Mouse (Mus musculus): Measurements from ENCODE around the gene Tcf3. TPM values are rescaled to one million over a fixed set of nuclear protein-coding genes. Genes with fewer than 3 reads are reported as not detected.

The Tcf3 gene
- polyA plus RNA-seq, 1 experiment from 2014 or later = 93.7 TPM

DNA sequence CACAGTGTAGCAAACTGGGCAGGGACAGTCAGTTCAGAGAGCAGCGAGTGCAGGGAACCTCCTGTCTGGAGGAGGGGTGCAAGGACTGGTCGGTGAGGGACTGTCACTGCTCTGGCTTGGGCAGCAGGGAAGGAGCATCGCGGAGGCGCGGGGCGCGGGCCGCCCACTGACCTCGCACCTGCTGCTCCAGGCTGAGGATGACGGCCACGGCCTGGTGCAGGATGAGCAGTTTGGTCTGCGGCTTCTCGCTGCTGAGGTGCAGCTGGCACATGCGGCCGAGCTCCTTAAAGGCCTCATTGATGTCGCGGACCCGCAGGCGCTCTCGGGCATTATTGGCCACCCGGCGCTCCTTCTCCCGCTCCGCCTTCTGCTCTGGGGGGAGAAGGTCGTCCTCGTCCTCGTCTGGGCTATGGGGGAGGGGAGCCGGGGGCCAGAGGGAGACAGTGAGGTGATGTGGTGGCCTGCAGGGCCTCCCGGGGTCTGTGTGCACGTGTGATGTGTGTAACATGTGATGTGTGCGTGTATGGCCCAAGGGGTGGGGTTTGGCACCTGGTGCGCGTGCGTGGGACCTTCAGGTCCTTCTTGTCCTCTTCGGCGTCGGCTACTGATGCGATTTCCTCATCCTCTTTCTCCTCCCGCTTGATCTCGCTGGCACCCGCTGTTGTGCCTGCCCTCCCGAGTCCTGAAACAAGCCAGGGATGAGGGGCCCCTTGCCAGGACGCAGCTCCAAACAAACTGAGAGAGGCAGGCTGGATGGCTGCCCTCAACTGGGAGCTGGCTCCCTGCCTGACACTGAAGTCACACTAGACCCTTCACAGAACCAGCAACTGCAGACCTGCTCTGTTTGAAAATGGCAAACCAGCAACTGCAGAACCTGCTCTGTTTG, 20.5 kb downstream of the Tcf3 start:
- no peak for ATAC-seq (ENCODE audit: low read depth)
- H3K4me1 ChIP-seq (ENCODE audit: control insufficient read depth, insufficient read depth, low read length) = no peaks in the 10 kb centered on the region
- no peak overlapping the region for H3K9ac ChIP-seq (ENCODE audit: low read depth, low read length)
- H3K27ac ChIP-seq (replicated peaks; ENCODE audit: low read depth, low read length) = no peak overlapping the region
- no peak overlapping the region for H3K4me3 ChIP-seq (ENCODE audit: low read depth, low read length)
- H3K36me3 ChIP-seq (ENCODE audit: control insufficient read depth, insufficient read depth, low read length) = peaks cover 93% of the 10 kb centered on the region
- no peak overlapping the region for H3K4me2 ChIP-seq (ENCODE audit: low read depth, low read length)
- WGBS = 87% methylated on average over 40 of the region's 44 CpGs
- no peak for DNase-seq (ENCODE audit: low spot score)
- H3K9me3 ChIP-seq (ENCODE audit: control insufficient read depth, low read length) = no peaks in the 10 kb centered on the region
- no peaks in the 10 kb centered on the region for H3K27me3 ChIP-seq (replicated peaks; ENCODE audit: control insufficient read depth, insufficient read depth, low read length)

DNA sequence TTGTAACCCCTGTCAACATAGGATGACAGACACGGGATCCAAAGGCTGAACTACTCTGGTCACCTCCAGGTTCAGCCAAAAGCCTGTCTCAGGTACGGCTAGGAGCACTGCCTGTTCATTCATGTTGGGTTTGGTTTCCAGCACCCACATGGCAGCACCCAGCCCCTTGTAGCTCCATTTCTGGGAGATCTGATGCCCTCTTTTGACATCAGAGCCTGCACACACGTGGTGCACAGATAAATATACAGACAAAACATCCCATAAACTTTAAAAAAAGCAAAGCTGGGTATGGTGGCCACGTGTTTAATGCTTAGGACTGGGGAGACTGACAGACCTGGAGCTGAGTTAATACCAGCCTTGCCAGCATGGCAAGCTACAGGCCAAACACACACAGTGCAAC, 25.5 kb downstream of the Tcf3 start:
- no peak overlapping the region for H3K4me3 ChIP-seq (ENCODE audit: low read depth, low read length)
- H3K36me3 ChIP-seq (ENCODE audit: control insufficient read depth, insufficient read depth, low read length) = peaks cover 58% of the 10 kb centered on the region
- peaks cover 13% of the 10 kb centered on the region for H3K4me1 ChIP-seq (ENCODE audit: control insufficient read depth, insufficient read depth, low read length)
- H3K27me3 ChIP-seq (replicated peaks; ENCODE audit: control insufficient read depth, insufficient read depth, low read length) = no peaks in the 10 kb centered on the region
- no peaks in the 10 kb centered on the region for H3K9me3 ChIP-seq (ENCODE audit: control insufficient read depth, low read length)
- no peak overlapping the region for H3K27ac ChIP-seq (replicated peaks; ENCODE audit: low read depth, low read length)
- peak overlapping the region; percentile 74; the same call in 1 of the 2 replicates for H3K9ac ChIP-seq (ENCODE audit: low read depth, low read length)
- DNase-seq (ENCODE audit: low spot score) (no peak), ATAC-seq (ENCODE audit: low read depth) (no peak)
- no peak overlapping the region for H3K4me2 ChIP-seq (ENCODE audit: low read depth, low read length)
- 35% methylated on average over 4 of the region's 4 CpGs for WGBS

DNA sequence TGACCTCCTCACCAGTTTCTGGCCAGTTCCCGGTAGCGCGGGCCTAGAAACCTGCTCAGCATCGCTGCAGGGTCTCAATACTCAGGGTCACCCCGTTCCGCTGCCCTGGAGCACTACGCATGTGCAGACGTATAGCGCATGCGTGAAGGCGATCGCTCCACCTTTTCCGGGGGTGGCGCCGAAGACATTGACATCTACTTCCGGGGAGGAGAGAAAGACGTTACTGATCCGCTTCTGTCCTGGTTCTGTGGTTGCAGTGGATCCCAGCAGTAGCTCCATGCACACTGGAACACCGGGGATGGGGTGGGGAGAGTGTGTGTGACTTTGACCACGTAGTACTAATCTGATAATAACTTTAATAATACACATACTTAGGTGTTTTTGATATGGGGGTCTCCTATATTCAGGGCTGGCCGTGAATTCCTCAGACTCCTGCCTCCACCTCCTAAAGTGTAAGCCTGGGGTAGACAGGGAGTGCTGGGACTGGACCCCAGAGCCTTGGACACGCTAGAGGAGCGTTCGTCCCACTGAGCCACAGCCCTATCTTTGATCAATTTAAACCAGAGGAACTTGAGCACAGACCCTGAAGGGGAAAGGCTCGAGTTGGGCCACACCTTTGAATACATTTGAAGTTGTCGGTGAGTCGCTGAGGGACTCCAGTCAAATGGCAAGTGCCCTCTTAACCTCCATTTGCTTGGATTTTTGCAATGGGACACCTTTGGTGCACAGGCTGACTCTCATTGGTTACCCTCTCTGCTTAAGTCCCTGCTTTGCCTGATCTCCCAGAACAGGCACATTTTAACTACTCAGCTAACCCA, 26.6 kb downstream of the Tcf3 start, which contains the start of gene Uqcr11:
TSS of gene Uqcr11 (minus strand) at position 147 of the 818 bp plus-strand sequence.
- Histone ChIP-seq H3K4me3 (ENCODE audit: low read depth, low read length) (peak within 1 kb of the TSS; percentile 66), H3K9ac (ENCODE audit: low read depth, low read length) (peak within 1 kb of the TSS; percentile 74), H3K36me3 (ENCODE audit: control insufficient read depth, insufficient read depth, low read length) (peaks cover 57% of the 10 kb centered on the region), H3K9me3 (ENCODE audit: control insufficient read depth, low read length) (no peaks in the 10 kb centered on the region), H3K27ac (replicated peaks; ENCODE audit: low read depth, low read length) (peak within 1 kb of the TSS; percentile 88), H3K27me3 (replicated peaks; ENCODE audit: control insufficient read depth, insufficient read depth, low read length) (no peaks in the 10 kb centered on the region), H3K4me2 (ENCODE audit: low read depth, low read length) (peak within 1 kb of the TSS; percentile 85), H3K4me1 (ENCODE audit: control insufficient read depth, insufficient read depth, low read length) (peaks cover 13% of the 10 kb centered on the region)
- WGBS = under 1% methylated on average over 27 of the region's 27 CpGs
- DNase-seq (ENCODE audit: low spot score) = peak; percentile 96
- peak; percentile 91 for ATAC-seq (ENCODE audit: low read depth)

DNA sequence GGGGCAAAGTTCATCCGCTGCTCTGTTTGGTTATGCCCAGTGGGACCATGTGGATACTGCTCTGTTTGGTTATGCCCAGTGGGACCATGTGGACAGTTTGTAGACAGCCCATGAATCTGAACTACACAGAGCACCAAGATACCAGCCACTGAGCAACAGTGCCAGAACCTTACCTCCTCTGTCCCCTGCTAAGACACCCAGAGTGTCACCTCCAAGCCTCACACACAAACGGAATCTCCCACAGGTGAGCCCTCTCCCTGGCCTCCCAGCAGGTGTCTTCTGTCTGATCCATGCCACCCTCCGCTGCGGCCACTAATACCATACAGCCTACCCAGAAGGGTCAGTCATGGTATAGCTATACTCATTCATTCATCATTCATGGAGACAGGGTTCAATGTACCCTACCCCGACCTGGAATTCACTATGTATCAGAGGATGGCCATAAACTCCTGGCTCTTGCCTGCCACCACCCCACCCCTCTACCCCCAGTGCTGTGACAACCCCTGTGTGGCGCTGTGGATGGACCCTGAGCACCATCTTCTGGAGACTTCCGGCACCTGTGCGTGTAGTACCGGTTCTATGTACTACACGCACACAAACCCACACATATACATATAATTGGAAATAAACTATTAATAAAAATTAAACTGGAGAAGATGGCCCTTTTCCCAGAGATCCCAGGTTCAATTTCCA, 27.8 kb downstream of the Tcf3 start:
- Histone ChIP-seq H3K4me3 (ENCODE audit: low read depth, low read length) (peak overlapping the region; percentile 66), H3K9me3 (ENCODE audit: control insufficient read depth, low read length) (no peaks in the 10 kb centered on the region), H3K27me3 (replicated peaks; ENCODE audit: control insufficient read depth, insufficient read depth, low read length) (no peaks in the 10 kb centered on the region), H3K9ac (ENCODE audit: low read depth, low read length) (peak overlapping the region; percentile 74), H3K4me2 (ENCODE audit: low read depth, low read length) (peak overlapping the region; percentile 85), H3K27ac (replicated peaks; ENCODE audit: low read depth, low read length) (0 out of 2 replicates have a peak overlapping the region, but pooled peaks have one; percentile 88), H3K36me3 (ENCODE audit: control insufficient read depth, insufficient read depth, low read length) (peaks cover 53% of the 10 kb centered on the region), H3K4me1 (ENCODE audit: control insufficient read depth, insufficient read depth, low read length) (peaks cover 13% of the 10 kb centered on the region)
- WGBS = 53% methylated on average over 10 of the region's 10 CpGs
- ATAC-seq (ENCODE audit: low read depth) (no peak), DNase-seq (ENCODE audit: low spot score) (no peak)

DNA sequence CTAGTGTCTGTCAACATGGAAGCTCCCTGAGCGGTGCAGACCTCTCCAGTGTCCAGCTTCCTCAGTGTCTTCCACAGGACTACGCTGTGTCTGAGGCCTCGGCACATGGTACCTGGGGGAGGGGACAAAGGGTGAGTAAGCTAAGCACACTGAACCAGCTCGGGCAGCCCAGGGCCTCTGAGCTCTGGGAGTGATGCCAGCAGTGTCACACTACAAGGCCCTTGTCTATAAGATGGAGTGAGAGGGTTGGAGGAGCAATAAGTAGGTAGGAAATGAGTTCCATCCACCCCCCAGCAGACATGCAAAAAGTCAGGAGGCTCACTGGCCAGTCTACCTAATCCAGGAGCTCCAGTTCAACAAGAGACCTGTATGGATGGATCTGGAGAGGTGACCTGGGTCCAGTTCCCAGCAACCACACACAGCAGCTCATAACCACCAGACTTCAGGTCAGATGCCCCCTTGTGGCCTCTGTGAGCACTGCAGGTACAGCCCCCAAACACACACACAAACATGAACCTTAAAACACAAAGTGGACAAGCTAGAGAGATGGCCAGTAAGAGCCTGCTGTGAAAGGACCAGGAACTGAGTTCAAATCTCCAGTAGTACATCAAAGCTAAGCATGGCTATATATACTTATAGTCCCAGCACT, 30.3 kb downstream of the Tcf3 start:
- Histone ChIP-seq H3K36me3 (ENCODE audit: control insufficient read depth, insufficient read depth, low read length) (peaks cover 33% of the 10 kb centered on the region), H3K27me3 (replicated peaks; ENCODE audit: control insufficient read depth, insufficient read depth, low read length) (no peaks in the 10 kb centered on the region), H3K4me2 (ENCODE audit: low read depth, low read length) (no peak overlapping the region), H3K27ac (replicated peaks; ENCODE audit: low read depth, low read length) (no peak overlapping the region), H3K4me1 (ENCODE audit: control insufficient read depth, insufficient read depth, low read length) (peaks cover 18% of the 10 kb centered on the region), H3K9me3 (ENCODE audit: control insufficient read depth, low read length) (no peaks in the 10 kb centered on the region), H3K4me3 (ENCODE audit: low read depth, low read length) (no peak overlapping the region), H3K9ac (ENCODE audit: low read depth, low read length) (no peak overlapping the region)
- DNase-seq (ENCODE audit: low spot score) (no peak), ATAC-seq (ENCODE audit: low read depth) (no peak)
- WGBS = 95% methylated on average over 4 of the region's 4 CpGs

DNA sequence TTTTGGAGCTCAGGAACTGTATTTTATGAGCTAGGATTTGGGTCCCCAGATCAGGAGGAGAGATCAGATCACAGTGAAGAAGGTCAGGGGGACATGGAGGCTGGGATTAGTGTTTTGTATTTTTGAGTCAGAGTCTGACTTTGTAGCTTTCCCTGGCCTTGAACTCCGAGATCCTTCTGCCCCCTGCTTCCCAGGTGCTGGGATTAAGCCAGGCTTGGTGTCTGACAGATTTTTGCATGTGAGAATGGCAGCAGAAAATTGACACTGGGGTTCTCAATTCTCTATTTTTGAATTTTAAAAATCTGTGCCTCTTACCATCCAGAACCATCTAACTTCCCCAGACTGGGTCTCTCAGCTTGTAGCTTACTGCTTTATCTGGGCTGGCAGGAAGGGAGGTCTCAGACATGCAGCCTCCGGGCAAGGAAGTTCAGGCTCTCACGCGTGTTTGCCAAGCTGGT, 32.7 kb downstream of the Tcf3 start:
- ATAC-seq (ENCODE audit: low read depth) = no peak
- Histone ChIP-seq H3K4me1 (ENCODE audit: control insufficient read depth, insufficient read depth, low read length) (peaks cover 26% of the 10 kb centered on the region), H3K27ac (replicated peaks; ENCODE audit: low read depth, low read length) (no peak overlapping the region), H3K27me3 (replicated peaks; ENCODE audit: control insufficient read depth, insufficient read depth, low read length) (no peaks in the 10 kb centered on the region), H3K4me3 (ENCODE audit: low read depth, low read length) (no peak overlapping the region), H3K9ac (ENCODE audit: low read depth, low read length) (peak overlapping the region; percentile 68; the same call in 1 of the 2 replicates), H3K4me2 (ENCODE audit: low read depth, low read length) (peak overlapping the region; percentile 80), H3K9me3 (ENCODE audit: control insufficient read depth, low read length) (no peaks in the 10 kb centered on the region), H3K36me3 (ENCODE audit: control insufficient read depth, insufficient read depth, low read length) (peaks cover 50% of the 10 kb centered on the region)
- WGBS = 82% methylated on average over 4 of the region's 4 CpGs
- no peak for DNase-seq (ENCODE audit: low spot score)

DNA sequence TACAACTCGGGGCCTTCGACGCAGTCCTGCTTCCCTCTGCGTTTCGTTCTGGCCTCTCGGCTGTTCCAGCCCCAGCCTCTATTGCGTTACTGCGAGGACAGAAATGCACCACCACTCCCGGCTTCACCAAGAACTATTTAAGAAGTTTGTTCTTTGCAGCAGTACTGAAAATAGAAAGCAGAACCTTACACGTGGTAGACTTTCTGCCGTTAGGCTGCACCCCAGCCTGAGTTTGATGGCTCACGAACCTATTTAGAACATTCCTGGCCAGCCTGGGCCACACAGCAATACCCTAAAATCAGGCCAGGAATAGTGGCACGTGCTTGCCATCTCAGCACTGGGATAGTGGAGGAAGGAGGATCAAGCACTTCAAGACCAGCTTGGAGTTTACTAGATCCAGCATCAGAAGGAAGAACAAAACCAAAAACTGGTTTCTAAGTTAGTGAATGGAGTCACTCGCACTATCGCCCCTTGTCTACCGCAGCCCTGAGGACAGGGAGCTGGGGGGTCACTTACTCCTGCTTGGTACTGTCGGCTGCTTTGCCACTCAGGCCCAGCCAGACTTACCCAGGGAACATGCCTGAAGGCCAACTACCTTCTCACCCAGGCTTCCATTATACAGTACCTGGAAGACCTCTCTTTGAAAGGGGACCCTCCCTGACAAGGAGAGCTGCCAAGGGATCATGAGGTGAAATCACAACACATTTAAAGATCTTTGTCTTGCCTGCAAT, 33.3 kb downstream of the Tcf3 start:
- H3K36me3 ChIP-seq (ENCODE audit: control insufficient read depth, insufficient read depth, low read length) = peaks cover 56% of the 10 kb centered on the region
- ATAC-seq (ENCODE audit: low read depth) (no peak), DNase-seq (ENCODE audit: low spot score) (no peak)
- peak overlapping the region; percentile 76 for H3K4me3 ChIP-seq (ENCODE audit: low read depth, low read length)
- no peaks in the 10 kb centered on the region for H3K27me3 ChIP-seq (replicated peaks; ENCODE audit: control insufficient read depth, insufficient read depth, low read length)
- no peaks in the 10 kb centered on the region for H3K9me3 ChIP-seq (ENCODE audit: control insufficient read depth, low read length)
- H3K4me1 ChIP-seq (ENCODE audit: control insufficient read depth, insufficient read depth, low read length) = peaks cover 21% of the 10 kb centered on the region
- 14% methylated on average over 17 of the region's 17 CpGs for WGBS
- H3K9ac ChIP-seq (ENCODE audit: low read depth, low read length) = peak overlapping the region; percentile 68
- H3K4me2 ChIP-seq (ENCODE audit: low read depth, low read length) = peak overlapping the region; percentile 80
- H3K27ac ChIP-seq (replicated peaks; ENCODE audit: low read depth, low read length) = peak overlapping the region; percentile 90
